Mouse (Mus musculus): ENCODE results near the gene Ugt8a.

GRCm38 (mm10) chr3:125827256-125827655 is 111.2 kb downstream of the Ugt8a start:
- TF ChIP-seq CTCF (IDR thresholded peaks at IDR 0.05; ENCODE audit: insufficient read depth, low read depth, low read length) (no peak), POLR2A (IDR thresholded peaks at IDR 0.05; ENCODE audit: insufficient read depth, low read depth, low read length) (no peak)
